Mouse (Mus musculus): ENCODE data around the gene Dhfr. TPM values are rescaled to one million over a fixed set of nuclear protein-coding genes. Genes with fewer than 3 reads are reported as not detected.

Gene Dhfr
- total and polyA plus RNA-seq, 3 experiments, result 13.6 to 47.0 (median 23.8) TPM

DNA sequence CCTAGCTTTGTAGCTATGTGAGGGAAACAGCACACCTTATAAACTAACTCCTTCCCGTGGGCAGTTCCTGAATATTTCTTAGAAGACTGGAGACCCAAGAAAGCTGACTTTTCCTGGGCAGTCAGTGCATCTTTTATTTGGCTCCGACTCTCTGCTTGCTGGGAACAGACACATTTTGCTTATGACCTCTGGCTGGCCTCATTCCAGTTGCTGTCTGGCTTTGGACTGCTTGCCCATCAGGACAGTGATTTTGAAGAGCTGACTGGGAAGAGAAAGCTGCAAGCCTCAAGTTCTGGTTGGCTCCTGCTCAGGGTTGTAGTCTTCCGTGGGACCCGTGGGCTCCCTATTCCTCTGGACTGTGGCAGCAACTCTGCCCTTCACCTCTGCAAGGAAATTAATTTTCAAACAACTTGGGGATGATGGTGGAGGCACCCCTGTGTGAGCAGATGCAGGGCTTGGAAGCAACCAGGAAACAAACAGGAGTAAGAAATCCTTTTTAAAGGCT lies 72.9 kb downstream of the Dhfr start:
- dilution Hi-C loops (cut with MboI; ENCODE audit: extremely low pct_ligation_motif_present, extremely low pct_unique_long_range_greater_than_20kb, low sequenced_read_pairs), result no loop called here
- H3K79me2 ChIP-seq (replicated peaks; ENCODE audit: control insufficient read depth, extremely low read depth, insufficient read depth, poor library complexity, severe bottlenecking), result no peaks in the 10 kb centered on the region
- no peak overlapping the region for H3K4me3 ChIP-seq (replicated peaks in 1 of 3; ENCODE audit: low read depth in 2 of 3, low read length in 2 of 3, poor library complexity in 1 of 3)
- H3K36me3 ChIP-seq (replicated peaks in 1 of 2; ENCODE audit: control insufficient read depth in 1 of 2, insufficient read depth in 1 of 2, low read length in 1 of 2), result no peaks in the 10 kb centered on the region
- peaks cover 0 to 4% of the 10 kb centered on the region in 2 experiments; a peak in 1 of 4 replicates for H3K4me1 ChIP-seq (ENCODE audit: control insufficient read depth in 1 of 2, insufficient read depth in 2 of 2)
- DNase-seq (ENCODE audit: extremely low read depth), result no peak
- H3K27me3 ChIP-seq (replicated peaks), result no peaks in the 10 kb centered on the region
- H3K9ac ChIP-seq (ENCODE audit: insufficient read depth, low read depth), result no peak overlapping the region
- TF ChIP-seq ELF1 (IDR thresholded peaks at IDR 0.05; ENCODE audit: low read depth, low read length) (no peak), KAT2A (IDR thresholded peaks at IDR 0.05; ENCODE audit: insufficient replicate concordance, low read length) (no peak), HCFC1 (IDR thresholded peaks at IDR 0.05; ENCODE audit: low read depth, low read length) (no peak), EP300 (IDR thresholded peaks at IDR 0.05; ENCODE audit: low read length) (no peak), SIN3A (IDR thresholded peaks at IDR 0.05; ENCODE audit: low read length) (no peak), TCF12 (IDR thresholded peaks at IDR 0.05; ENCODE audit: low read depth, low read length) (no peak), ZC3H11A (IDR thresholded peaks at IDR 0.05; ENCODE audit: low read depth, low read length) (no peak), USF1 (IDR thresholded peaks at IDR 0.05; ENCODE audit: low read depth, low read length) (no peak), BHLHE40 (IDR thresholded peaks at IDR 0.05; ENCODE audit: low read depth, low read length) (no peak), RAD21 (IDR thresholded peaks at IDR 0.05; ENCODE audit: low read depth, low read length) (no peak), CTCF (conservative IDR thresholded peaks at IDR 0.05 in 1 of 2, IDR thresholded peaks at IDR 0.05 in 1 of 2; ENCODE audit: low read depth in 2 of 2, low read length in 2 of 2) (no peak), ZMIZ1 (IDR thresholded peaks at IDR 0.05; ENCODE audit: low read depth, low read length) (no peak), ZKSCAN1 (IDR thresholded peaks at IDR 0.05; ENCODE audit: borderline replicate concordance, low read depth, low read length) (no peak), UBTF (IDR thresholded peaks at IDR 0.05; ENCODE audit: low read depth, low read length) (no peak)
- no peak overlapping the region for H3K27ac ChIP-seq (ENCODE audit: insufficient read depth, low read depth)
- peaks cover 12% of the 10 kb centered on the region for H3K9me3 ChIP-seq (replicated peaks; ENCODE audit: low read length)
- in situ Hi-C loops (cut with MboI; ENCODE audit: low pct_ligation_motif_present, low pct_unique_long_range_greater_than_20kb, low sequenced_read_pairs), result no loop called here
- no peak overlapping the region for H3K4me2 ChIP-seq (ENCODE audit: insufficient read depth, low read depth, poor library complexity, severe bottlenecking)

Other genes with a start within 250 kb of the Dhfr start
- gene Rasgrf2, start 223.1 kb upstream of the Dhfr start, total RNA-seq (2012; rRNA removed), result 4.6 and 4.7 TPM in 2 replicates
- 2.6 and 4.3 TPM in 2 replicates for gene Rasgrf2, start 223.1 kb upstream of the Dhfr start, total RNA-seq (2014; rRNA removed)
- gene Rasgrf2, start 223.1 kb upstream of the Dhfr start, polyA plus RNA-seq (2012; ENCODE audit: insufficient read length, low read depth), result 3.9 and 5.0 TPM in 2 replicates
- not detected in 2 replicates for gene Gm20379, start 48.7 kb upstream of the Dhfr start, total RNA-seq (2012; rRNA removed)
- gene Gm20379, start 48.7 kb upstream of the Dhfr start, total RNA-seq (2014; rRNA removed), result not detected in 2 replicates
- 7.4 and 11.7 TPM in 2 replicates for gene Gm20379, start 48.7 kb upstream of the Dhfr start, polyA plus RNA-seq (2012; ENCODE audit: insufficient read length, low read depth)
- gene Msh3, start 277 bp downstream of the Dhfr start, total RNA-seq (2012; rRNA removed), result 13.7 and 15.4 TPM in 2 replicates
- 26.9 and 27.0 TPM in 2 replicates for gene Msh3, start 277 bp downstream of the Dhfr start, total RNA-seq (2014; rRNA removed)
- 18.3 and 21.3 TPM in 2 replicates for gene Msh3, start 277 bp downstream of the Dhfr start, polyA plus RNA-seq (2012; ENCODE audit: insufficient read length, low read depth)
- gene Ankrd34b, start 71.2 kb downstream of the Dhfr start, total RNA-seq (2012; rRNA removed), result not detected in 2 replicates
- not detected in 2 replicates for gene Ankrd34b, start 71.2 kb downstream of the Dhfr start, total RNA-seq (2014; rRNA removed)
- gene Ankrd34b, start 71.2 kb downstream of the Dhfr start, polyA plus RNA-seq (2012; ENCODE audit: insufficient read length, low read depth), result not detected in 2 replicates
- 3.1 and 3.7 TPM in 2 replicates for gene Fam151b, start 129.3 kb downstream of the Dhfr start, total RNA-seq (2012; rRNA removed)
- 5.2 and 6.0 TPM in 2 replicates for gene Fam151b, start 129.3 kb downstream of the Dhfr start, total RNA-seq (2014; rRNA removed)
- gene Fam151b, start 129.3 kb downstream of the Dhfr start, polyA plus RNA-seq (2012; ENCODE audit: insufficient read length, low read depth), result 2.2 and 2.5 TPM in 2 replicates
- gene Zfyve16, start 176.1 kb downstream of the Dhfr start, total RNA-seq (2012; rRNA removed), result 6.8 and 8.0 TPM in 2 replicates
- 8.5 and 9.0 TPM in 2 replicates for gene Zfyve16, start 176.1 kb downstream of the Dhfr start, total RNA-seq (2014; rRNA removed)
- 4.3 and 5.1 TPM in 2 replicates for gene Zfyve16, start 176.1 kb downstream of the Dhfr start, polyA plus RNA-seq (2012; ENCODE audit: insufficient read length, low read depth)
- gene Spz1, start 221.4 kb downstream of the Dhfr start, total RNA-seq (2012; rRNA removed), result not detected in 2 replicates
- not detected in 2 replicates for gene Spz1, start 221.4 kb downstream of the Dhfr start, total RNA-seq (2014; rRNA removed)
- not detected in 2 replicates for gene Spz1, start 221.4 kb downstream of the Dhfr start, polyA plus RNA-seq (2012; ENCODE audit: insufficient read length, low read depth)

Measured in CH12.LX (cell line).